Mouse (Mus musculus) left cerebral cortex, adult 18-20 months (tissue): ENCODE measurements around the gene Olfr12. TPM values are rescaled to one million over a fixed set of nuclear protein-coding genes. Genes with fewer than 3 reads are reported as not detected.

Experiments used
- DNase-seq, 2 experiments: peaks; one replicate each; pipeline ENCODE4 v3.0.0; 2021 to 2022; ENCODE audit warnings: low spot score in 2 of 2, mixed read lengths in 1 of 2
- total RNA-seq, 2 experiments: library from RNA; stranded (reverse); gene quantifications; 2 replicates each; pipeline ENCODE4 v1.2.3; 2021

Olfr12 gene
- total RNA-seq, 2 experiments from 2014 or later, result not detected

DNA sequence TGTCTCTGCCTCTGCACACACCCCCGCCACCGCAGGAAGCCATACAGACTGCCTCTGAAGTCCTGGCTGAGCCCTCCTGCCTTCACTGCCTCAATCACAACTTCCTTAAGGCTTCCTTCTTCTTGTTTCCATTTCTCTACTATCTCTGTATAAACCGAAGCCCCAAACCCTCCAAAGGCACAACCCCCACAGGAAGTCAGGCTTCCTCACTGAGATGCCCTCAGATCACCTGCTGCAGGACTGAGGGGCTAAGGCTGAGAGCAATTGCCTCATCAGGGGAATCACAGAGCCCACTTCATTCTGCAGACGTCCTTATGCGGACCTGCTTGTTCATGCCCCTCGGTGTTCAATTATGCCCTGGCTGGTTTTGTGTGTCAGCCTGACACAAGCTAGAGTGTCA lies 22.8 kb downstream of the Olfr12 start:
- DNase-seq, result no peak

- peak; percentile 90 to 92 for DNase-seq
Measured at GRCm38 (mm10) chr1:92641514-92642272, 24.1 kb downstream of the Olfr12 start, which contains the start of gene Cops9. Gene Cops9 (minus strand): TSS chr1:92641985.

GRCm38 (mm10) chr1:92643691-92644090 lies 26.1 kb downstream of the Olfr12 start:
- DNase-seq, result no peak

DNA sequence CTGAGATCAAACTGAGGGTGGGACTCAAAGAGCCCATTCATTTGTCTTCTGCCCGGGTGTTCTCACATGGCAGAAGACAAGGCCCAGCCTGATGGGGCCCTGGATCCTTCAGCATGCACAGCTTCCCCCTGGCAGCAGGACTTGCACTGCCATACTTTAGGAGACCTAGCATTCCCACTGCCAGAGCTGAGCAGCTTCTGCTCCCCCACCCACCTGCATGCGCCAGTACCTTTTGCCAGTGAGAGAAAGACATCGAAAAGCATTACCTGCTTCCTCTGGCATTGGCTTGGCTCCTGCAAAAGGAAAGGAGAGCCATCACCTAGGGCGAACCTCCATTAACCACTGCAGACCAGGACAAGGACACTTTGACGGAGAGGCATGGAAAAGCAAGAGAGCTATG lies 27.3 kb downstream of the Olfr12 start:
- DNase-seq, result no peak

DNA sequence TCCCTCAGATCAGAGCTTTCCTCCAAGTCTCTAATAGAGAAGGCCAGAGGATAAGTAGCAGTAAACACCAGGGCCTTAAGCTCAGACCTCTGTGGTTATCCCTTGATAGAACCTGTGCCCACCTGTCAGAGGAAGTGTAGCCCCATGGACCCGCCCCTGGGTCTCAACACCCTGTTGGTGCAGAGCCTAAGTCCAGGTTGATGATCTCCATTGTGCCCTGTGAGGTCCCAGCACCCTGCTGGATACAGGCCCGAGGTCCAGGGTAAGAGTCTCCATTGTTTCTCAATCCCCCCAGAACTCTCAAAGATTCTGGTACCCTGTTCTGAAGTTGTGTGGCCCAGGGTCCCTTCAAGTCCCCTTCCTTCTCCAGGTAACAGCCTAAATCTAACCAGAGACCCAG lies 28.5 kb downstream of the Olfr12 start:
- DNase-seq, result no peak

DNA sequence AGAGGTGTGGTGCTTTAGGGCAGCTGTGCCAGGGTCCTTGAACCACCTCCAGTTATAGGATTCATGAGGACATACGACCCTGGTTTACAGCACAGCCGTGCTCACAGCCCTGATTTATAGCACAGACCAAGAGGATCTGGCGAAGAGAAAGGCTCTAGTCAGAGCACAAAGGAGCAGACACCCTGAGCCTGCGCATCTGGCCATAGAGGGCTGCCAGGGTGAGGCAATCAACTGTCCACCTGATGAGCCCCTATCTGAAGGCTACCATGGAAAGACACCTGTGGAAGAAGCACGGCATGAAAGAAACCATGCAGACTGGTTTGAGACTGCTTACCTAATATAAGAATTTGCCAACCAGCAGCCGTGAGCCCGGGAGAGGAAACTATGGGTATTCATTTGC lies 29.0 kb downstream of the Olfr12 start:
- DNase-seq, result no peak

GRCm38 (mm10) chr1:92647026-92647425 lies 29.4 kb downstream of the Olfr12 start:
- DNase-seq, result no peak

DNA sequence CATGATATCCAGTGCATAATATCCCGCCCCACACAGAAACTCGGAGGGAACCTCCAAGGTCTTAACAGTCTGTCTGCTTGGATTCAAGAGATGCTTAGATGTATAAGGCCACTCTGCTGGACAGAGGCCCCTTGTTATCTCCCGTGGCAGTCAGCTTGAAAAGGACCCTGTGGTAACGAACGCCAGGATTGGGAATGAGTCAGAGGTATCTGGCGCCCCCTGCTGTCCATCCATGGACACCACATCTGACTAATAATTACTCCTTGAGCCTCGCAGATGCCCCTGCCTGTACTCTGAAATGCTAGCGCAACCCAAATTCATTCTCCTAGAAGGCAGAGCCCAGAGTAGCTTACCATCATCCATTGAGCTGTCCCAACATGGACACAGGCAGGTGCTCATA lies 30.2 kb downstream of the Olfr12 start:
- DNase-seq, result peak; percentile 73 to 77

- no peak for DNase-seq
Measured at GRCm38 (mm10) chr1:92648197-92648596, 30.6 kb downstream of the Olfr12 start.

- DNase-seq, result peak; percentile 72 to 79
Measured at GRCm38 (mm10) chr1:92648673-92649072, 31.1 kb downstream of the Olfr12 start, which contains the start of gene Otos. Gene Otos (minus strand): TSS chr1:92648841.

DNA sequence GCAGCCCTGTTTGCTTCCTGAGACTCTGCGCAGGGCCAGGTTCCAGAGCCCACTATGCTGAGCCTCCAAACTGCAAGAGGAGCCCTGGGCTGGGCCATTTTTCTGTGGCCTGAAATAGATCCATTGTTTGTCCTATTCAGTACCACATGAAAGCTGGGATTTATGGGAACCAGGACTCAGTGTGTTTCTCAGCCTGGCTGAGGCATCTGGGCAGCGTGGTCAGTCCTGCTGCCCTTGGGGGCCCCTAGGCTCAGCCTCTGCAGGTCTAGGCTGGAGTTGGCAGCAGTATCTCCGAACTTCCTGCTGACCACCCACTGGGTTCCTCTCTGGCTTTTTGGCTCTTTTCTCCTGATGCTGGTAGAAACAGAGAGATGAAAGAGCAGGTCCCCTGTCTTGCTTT lies 33.9 kb downstream of the Olfr12 start:
- no peak for DNase-seq

- DNase-seq, result no peak
Measured at GRCm38 (mm10) chr1:92653179-92653578, 35.6 kb downstream of the Olfr12 start.

DNA sequence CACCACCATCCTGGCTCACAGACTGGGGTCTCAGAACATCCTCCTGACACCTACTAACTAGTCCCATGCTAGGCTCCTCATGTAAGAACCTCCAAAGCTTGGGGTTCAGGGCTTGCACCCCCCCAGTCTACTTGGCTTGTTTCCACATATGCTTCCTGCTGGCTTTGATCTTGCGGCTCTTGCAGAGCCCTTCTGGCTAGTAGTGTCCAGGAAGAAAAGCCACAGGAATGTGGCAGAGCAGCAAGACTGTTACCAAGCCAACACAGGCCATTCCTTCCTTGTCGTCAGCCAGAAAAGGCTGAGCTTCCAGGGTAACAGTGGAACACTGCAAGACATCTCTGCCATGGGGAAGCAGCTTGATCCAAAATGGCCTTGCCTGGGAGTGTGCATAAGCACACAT lies 37.1 kb downstream of the Olfr12 start:
- DNase-seq, result no peak

DNA sequence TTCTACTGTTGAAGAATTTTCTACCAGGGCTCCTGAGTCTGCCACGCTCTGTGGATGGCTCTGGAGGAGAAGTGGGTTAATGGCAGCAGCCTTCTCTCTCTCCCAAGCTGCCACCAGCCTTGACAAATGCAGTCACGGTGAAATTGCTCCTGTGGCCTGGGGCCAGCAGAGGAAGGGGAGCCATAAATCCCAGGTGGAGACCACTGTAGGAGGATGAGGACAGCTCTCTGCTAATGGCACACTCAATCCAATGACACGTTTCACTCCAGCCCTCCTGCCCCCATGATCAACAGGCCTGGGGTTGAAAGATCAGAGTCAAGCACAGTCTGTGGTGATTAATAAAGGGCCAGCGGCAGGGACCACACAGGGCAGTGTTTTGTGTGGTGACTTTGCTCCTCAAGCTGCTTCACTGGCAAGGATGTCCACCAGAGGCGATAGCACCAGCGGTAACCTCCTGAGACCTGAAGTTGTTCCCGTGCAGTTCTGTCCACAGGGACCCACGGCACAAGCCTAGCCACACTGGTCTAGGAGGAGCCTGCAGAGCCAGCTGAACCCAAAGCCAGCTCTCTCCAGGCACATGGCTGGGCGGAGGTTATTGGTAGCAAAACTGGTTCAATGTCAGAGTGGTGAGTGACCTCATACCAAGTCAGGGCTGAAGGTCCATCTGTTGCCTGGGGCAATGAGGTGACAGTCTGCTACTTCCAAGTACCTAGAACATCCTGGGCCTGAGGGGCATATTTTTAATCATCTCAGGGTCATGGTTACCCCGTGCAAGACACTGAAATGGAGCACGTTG lies 39.6 kb downstream of the Olfr12 start:
- DNase-seq, result no peak

- DNase-seq, result no peak
Measured at GRCm38 (mm10) chr1:92659392-92659791, 41.8 kb downstream of the Olfr12 start.

GRCm38 (mm10) chr1:92667106-92667505 lies 49.5 kb downstream of the Olfr12 start:
- no peak for DNase-seq

GRCm38 (mm10) chr1:92669430-92669829 lies 51.8 kb downstream of the Olfr12 start:
- no peak for DNase-seq

GRCm38 (mm10) chr1:92671326-92671725 lies 53.7 kb downstream of the Olfr12 start:
- no peak for DNase-seq
